Mouse (Mus musculus) stomach, embryonic 16.5 days (tissue): ENCODE measurements around the gene Tdgf1. TPM values are rescaled to one million over a fixed set of nuclear protein-coding genes. Genes with fewer than 3 reads are reported as not detected.

Source experiments
- ATAC-seq: fragments of 200-750 bp; cut with Nextera tagmentation; 2 replicates; pipeline ENCODE4 v1.8.0; 2017; ENCODE audit warnings: moderate number of reproducible peaks, moderate TSS enrichment; ENCODE audit not compliant: insufficient read depth, low FRiP score
- H3K27ac ChIP-seq: fragments of 300-500 bp; sonication (generic); 2 replicates; pipeline ENCODE4 v1.5.1; 2014; ENCODE audit warnings: low read length
- H3K27me3 ChIP-seq: fragments of 300-500 bp; sonication (generic); 2 replicates; pipeline ENCODE4 v1.6.1; 2014; ENCODE audit warnings: low read length, control low read depth, mixed read lengths; ENCODE audit not compliant: control insufficient read depth, insufficient read depth
- H3K36me3 ChIP-seq: fragments of 300-500 bp; sonication (generic); 2 replicates; pipeline ENCODE4 v1.6.1; 2014; ENCODE audit warnings: low read length; ENCODE audit not compliant: control insufficient read depth, insufficient read depth
- H3K4me1 ChIP-seq: fragments of 300-500 bp; sonication (generic); 2 replicates; pipeline ENCODE4 v1.6.1; 2014; ENCODE audit warnings: low read length, control low read depth, mixed read lengths; ENCODE audit not compliant: control insufficient read depth, insufficient read depth
- H3K4me2 ChIP-seq: fragments of 300-500 bp; sonication (generic); 2 replicates; pipeline ENCODE4 v1.6.1; 2014; ENCODE audit warnings: low read depth, low read length, mixed read lengths
- H3K4me3 ChIP-seq: fragments of 300-500 bp; sonication (generic); replicated peaks from 2 replicates; pipeline ENCODE4 v1.5.1; 2014; ENCODE audit warnings: mild to moderate bottlenecking, low read length
- H3K9ac ChIP-seq: fragments of 300-500 bp; sonication (generic); 2 replicates; pipeline ENCODE4 v1.6.1; 2014; ENCODE audit warnings: low read length
- H3K9me3 ChIP-seq: fragments of 300-500 bp; sonication (generic); replicated peaks from 2 replicates; pipeline ENCODE4 v1.6.1; 2016; ENCODE audit warnings: low read length, control low read depth; ENCODE audit not compliant: control insufficient read depth
- WGBS: fragments of 180-500 bp; shearing (Covaris S2); extraction: QIAGEN DNeasy Blood & Tissue Kit; methylation state at CpG from one replicate; pipeline ENCODE4 v1.1.7; 2014; 5-methylcytosine and 5-hydroxymethylcytosine counted together
- polyA plus RNA-seq: library from polyadenylated mRNA; unstranded; fragments of >200 nt; fragmentation: Nextera tagmentation; extraction: Ambion mirVana; gene quantifications from 2 replicates; pipeline ENCODE4 v1.2.1, GENCODE M21; 2015

The Tdgf1 gene
- polyA plus RNA-seq, 1 experiment from 2014 or later = not detected

GRCm38 (mm10) chr9:110933850-110934437 lies 12.0 kb downstream of the Tdgf1 start:
- H3K9me3 ChIP-seq = no peaks in the 10 kb centered on the region
- H3K36me3 ChIP-seq = no peaks in the 10 kb centered on the region
- no peak overlapping the region for H3K27ac ChIP-seq
- no peaks in the 10 kb centered on the region for H3K4me1 ChIP-seq
- no peak for ATAC-seq
- no peak overlapping the region for H3K9ac ChIP-seq
- 81% methylated on average over 12 of the region's 12 CpGs for WGBS
- H3K4me2 ChIP-seq = no peak overlapping the region
- no peak overlapping the region for H3K4me3 ChIP-seq
- no peaks in the 10 kb centered on the region for H3K27me3 ChIP-seq

GRCm38 (mm10) chr9:110931573-110931972 lies 14.4 kb downstream of the Tdgf1 start:
- WGBS = 71% methylated on average over 6 of the region's 6 CpGs
- H3K9me3 ChIP-seq = no peaks in the 10 kb centered on the region
- H3K4me3 ChIP-seq = no peak overlapping the region
- no peak overlapping the region for H3K9ac ChIP-seq
- no peaks in the 10 kb centered on the region for H3K4me1 ChIP-seq
- no peaks in the 10 kb centered on the region for H3K27me3 ChIP-seq
- no peak overlapping the region for H3K27ac ChIP-seq
- no peak for ATAC-seq
- no peaks in the 10 kb centered on the region for H3K36me3 ChIP-seq
- H3K4me2 ChIP-seq = no peak overlapping the region

- Histone ChIP-seq H3K4me2 (no peak overlapping the region), H3K36me3 (no peaks in the 10 kb centered on the region), H3K27ac (no peak overlapping the region), H3K4me1 (no peaks in the 10 kb centered on the region), H3K27me3 (no peaks in the 10 kb centered on the region), H3K9ac (no peak overlapping the region), H3K9me3 (no peaks in the 10 kb centered on the region), H3K4me3 (no peak overlapping the region)
- 16% methylated on average over 7 of the region's 7 CpGs for WGBS
- ATAC-seq = no peak
These were observed 23.2 kb downstream of the Tdgf1 start for GRCm38 (mm10) chr9:110922759-110923158.

- ATAC-seq = no peak
- Histone ChIP-seq H3K9me3 (no peaks in the 10 kb centered on the region), H3K36me3 (no peaks in the 10 kb centered on the region), H3K9ac (no peak overlapping the region), H3K27ac (no peak overlapping the region), H3K4me3 (no peak overlapping the region), H3K27me3 (no peaks in the 10 kb centered on the region), H3K4me1 (no peaks in the 10 kb centered on the region), H3K4me2 (no peak overlapping the region)
- whole genome bisulfite sequencing = 60% methylated on average over 15 of the region's 15 CpGs
These were observed 25.1 kb downstream of the Tdgf1 start for GRCm38 (mm10) chr9:110920665-110921419.

- Histone ChIP-seq H3K27me3 (no peaks in the 10 kb centered on the region), H3K4me3 (no peak within 1 kb of the TSS), H3K9me3 (no peaks in the 10 kb centered on the region), H3K36me3 (no peaks in the 10 kb centered on the region), H3K27ac (no peak within 1 kb of the TSS), H3K9ac (no peak within 1 kb of the TSS), H3K4me1 (no peaks in the 10 kb centered on the region), H3K4me2 (no peak within 1 kb of the TSS)
- no peak for ATAC-seq
- WGBS = 88% methylated on average over 7 of the region's 7 CpGs
These were observed 29.2 kb downstream of the Tdgf1 start, which contains the start of gene Fam240a for GRCm38 (mm10) chr9:110916786-110917185. Gene Fam240a (minus strand): TSS chr9:110916861.

GRCm38 (mm10) chr9:110915466-110915865 lies 30.5 kb downstream of the Tdgf1 start:
- no peaks in the 10 kb centered on the region for H3K27me3 ChIP-seq
- no peak overlapping the region for H3K9ac ChIP-seq
- no peak for ATAC-seq
- no peaks in the 10 kb centered on the region for H3K36me3 ChIP-seq
- WGBS = 60% methylated on average over 8 of the region's 8 CpGs
- no peaks in the 10 kb centered on the region for H3K9me3 ChIP-seq
- no peak overlapping the region for H3K4me3 ChIP-seq
- no peak overlapping the region for H3K4me2 ChIP-seq
- H3K4me1 ChIP-seq = no peaks in the 10 kb centered on the region
- no peak overlapping the region for H3K27ac ChIP-seq

- 50% methylated on average over 21 of the region's 21 CpGs for WGBS
- ATAC-seq = no peak
These were observed 31.2 kb downstream of the Tdgf1 start for GRCm38 (mm10) chr9:110914631-110915236.

GRCm38 (mm10) chr9:110909371-110909967 lies 36.5 kb downstream of the Tdgf1 start:
- H3K4me2 ChIP-seq = no peak overlapping the region
- no peak overlapping the region for H3K4me3 ChIP-seq
- H3K9me3 ChIP-seq = no peaks in the 10 kb centered on the region
- H3K27me3 ChIP-seq = no peaks in the 10 kb centered on the region
- no peaks in the 10 kb centered on the region for H3K36me3 ChIP-seq
- H3K9ac ChIP-seq = no peak overlapping the region
- 75% methylated on average over 6 of the region's 6 CpGs for WGBS
- ATAC-seq = no peak
- H3K4me1 ChIP-seq = no peaks in the 10 kb centered on the region
- H3K27ac ChIP-seq = no peak overlapping the region

More at GRCm38 (mm10) chr9:110914631-110915236, 31.2 kb downstream of the Tdgf1 start:
- no peaks in the 10 kb centered on the region for H3K9me3 ChIP-seq
- H3K9ac ChIP-seq = no peak overlapping the region
- H3K36me3 ChIP-seq = no peaks in the 10 kb centered on the region
- no peaks in the 10 kb centered on the region for H3K4me1 ChIP-seq
- H3K4me2 ChIP-seq = no peak overlapping the region
- no peak overlapping the region for H3K27ac ChIP-seq
- H3K27me3 ChIP-seq = no peaks in the 10 kb centered on the region
- no peak overlapping the region for H3K4me3 ChIP-seq

- Histone ChIP-seq H3K36me3 (no peaks in the 10 kb centered on the region), H3K27ac (no peak overlapping the region), H3K9ac (no peak overlapping the region), H3K4me3 (no peak overlapping the region), H3K27me3 (no peaks in the 10 kb centered on the region), H3K9me3 (no peaks in the 10 kb centered on the region), H3K4me2 (no peak overlapping the region), H3K4me1 (no peaks in the 10 kb centered on the region)
- WGBS = 91% methylated on average over 3 of the region's 3 CpGs
- no peak for ATAC-seq
These were observed 37.3 kb downstream of the Tdgf1 start for GRCm38 (mm10) chr9:110908631-110909016.
